Mouse (Mus musculus) cerebellum, adult 11 months (tissue): ENCODE measurements around the gene Mob3c.

Experiments
- DNase-seq: peaks from one replicate; pipeline ENCODE4 v3.0.0; 2022

Gene Mob3c

DNA sequence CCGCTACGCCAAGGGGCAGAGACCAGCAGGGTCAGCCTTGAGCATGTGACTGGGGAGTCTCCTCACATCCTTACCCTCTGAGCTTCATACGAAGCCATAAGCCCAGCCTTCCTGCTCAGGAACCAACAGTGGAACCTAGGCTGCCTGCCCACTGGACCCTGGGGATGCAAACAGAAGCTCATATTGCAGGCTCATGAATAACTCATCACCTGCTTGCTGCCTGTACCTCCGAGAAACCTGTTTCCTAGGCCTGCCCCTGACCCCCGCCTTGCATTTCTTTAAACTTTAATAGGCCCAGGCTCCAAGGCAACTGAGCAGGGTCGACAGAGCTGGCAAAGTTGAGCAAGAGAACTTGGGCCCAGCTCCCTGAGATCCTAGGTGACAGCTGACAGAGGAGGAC is 56.1 kb downstream of the Mob3c start, which contains the start of gene Kncn:
Kncn (plus strand) TSS at position 379 of the 400 bp plus-strand sequence.
- DNase-seq, result no peak
